Mouse (Mus musculus) MN1 (cell line): ENCODE results near the gene Pnmal1.

Source experiments
- DNase-seq: peaks from one replicate; pipeline ENCODE4 v3.0.0-alpha.2; 2016; ENCODE audit warnings: low spot score

Pnmal1 gene

DNA sequence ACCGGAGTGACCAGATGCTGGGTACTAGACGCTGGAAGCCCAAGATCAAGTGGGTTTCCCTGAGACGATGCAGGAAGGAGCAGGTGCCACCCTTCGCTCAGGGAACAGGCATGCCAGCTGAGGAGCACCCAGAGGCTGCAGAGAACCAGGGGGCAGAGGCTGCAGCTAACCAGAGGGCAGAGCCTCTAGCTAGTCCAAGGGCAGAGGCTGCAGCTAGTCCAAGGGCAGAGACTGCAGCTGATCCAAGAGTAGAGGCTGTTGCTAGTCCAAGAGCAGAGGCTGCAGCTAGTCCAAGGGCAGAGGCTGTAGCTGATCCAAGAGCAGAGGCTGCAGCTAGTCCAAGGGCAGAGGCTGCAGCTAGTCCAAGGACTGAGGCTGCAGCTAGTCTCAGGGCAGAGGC is 35.9 kb downstream of the Pnmal1 start:
- no peak for DNase-seq

DNA sequence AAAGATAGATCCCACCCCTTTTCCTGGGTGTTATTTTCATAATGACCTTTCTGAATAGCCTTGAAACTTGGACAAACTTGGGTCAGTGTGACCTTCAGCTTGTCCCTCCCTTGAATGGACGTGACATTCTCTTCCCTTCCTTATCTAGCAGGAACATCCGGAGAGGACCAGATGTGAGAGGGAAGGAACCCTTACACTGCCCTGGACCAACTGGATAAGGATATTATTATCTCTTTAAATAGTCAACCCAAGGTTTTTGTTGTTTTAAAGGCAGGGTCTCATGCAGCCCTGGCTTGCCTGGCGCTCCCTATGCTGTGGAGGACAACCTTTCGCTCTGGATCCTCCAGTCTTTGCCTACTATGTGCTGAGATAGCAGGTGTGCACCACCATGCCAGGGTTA is 39.8 kb downstream of the Pnmal1 start:
- no peak for DNase-seq

DNA sequence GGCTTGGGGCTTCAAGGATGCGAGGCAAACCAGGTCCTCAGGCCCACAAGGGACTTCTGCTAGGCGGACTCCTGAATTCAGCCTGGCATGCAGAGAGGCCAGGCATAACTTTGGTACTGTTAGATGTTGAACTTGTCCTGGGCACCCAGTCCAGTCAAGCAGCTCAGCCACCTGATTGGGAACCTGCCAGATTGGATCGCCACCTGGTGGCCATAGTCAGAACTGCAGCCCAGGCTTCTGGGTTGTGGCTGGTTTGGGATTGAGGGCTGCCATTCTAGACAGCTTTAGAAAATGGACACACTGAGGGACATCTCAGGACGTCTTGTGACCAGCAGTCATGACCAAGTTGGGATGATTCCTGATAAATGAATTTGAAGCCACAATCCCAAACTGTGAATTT is 40.2 kb downstream of the Pnmal1 start:
- DNase-seq = peak; percentile 80

DNA sequence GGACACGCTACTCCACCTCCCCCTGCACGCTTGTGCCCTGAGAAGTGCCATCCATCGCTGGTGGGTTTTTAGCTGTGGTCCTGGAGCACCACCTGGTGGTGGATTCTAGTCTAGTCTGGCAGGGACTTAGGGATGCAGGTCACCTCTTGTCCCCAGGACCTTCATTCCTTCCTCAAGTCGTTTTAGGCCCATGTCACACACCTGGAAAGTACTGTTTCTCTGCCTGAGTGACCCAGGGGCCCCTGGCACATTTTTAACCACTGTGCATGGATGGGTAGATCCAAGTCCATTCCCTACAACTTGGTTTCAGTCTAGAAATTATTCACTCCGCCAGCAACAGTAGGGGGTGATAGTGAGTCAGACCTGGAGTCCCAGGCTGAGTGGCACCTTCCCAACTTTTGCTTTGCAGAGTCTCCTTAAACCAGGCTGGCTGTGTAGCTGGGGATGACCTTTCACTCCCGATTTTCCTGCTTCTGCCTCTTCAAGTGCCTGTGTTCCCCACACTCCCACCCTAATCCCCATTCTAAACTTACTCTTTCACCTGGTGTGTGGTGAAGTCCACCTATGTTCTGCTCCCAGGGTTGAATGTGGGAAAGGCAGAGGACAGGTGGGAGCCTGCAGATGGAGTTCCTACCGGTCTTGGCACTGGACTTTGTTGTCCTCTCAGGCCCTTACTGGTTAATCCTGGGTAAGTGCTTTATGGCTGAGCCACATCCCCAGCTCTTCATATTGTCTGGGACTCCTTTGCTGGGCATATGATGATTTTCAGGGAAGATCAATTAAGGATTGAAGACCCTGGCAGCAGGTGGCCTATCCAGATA is 43.1 kb downstream of the Pnmal1 start:
- peak; percentile 82 for DNase-seq

DNA sequence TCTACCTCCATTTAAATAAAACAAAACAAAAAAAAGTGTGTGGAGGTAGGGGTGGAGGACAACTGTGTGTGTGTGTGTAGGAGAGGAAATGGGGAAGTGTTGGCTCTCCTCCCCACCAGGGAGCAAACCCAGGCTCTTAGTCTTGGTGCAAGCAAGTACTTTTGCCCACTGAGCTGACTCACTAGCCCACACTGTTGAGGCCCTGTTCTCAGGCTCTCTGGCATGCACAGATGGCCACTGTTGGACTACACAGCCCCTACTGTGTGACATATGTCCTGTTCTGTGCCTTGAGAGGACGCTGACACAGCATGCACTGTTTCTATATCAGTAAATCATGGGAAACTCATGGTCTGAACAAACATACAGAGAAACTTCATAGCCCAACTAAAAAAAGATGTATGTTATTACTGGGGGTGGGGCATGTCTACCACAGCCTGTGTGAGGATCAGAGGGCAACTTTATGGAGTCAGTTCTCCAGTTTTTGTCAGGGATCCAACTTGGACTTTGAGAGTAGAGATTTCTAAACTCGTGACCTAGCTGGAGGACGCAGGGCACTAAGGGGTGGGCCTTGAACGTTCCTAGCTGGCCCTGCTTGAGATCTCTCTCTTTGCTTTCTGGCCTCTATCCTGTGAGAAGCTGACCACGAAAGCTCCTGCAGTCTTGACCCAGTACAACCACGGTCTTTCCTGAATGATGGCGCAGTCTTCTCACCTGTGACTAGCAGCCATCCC is 43.9 kb downstream of the Pnmal1 start:
- no peak for DNase-seq

DNA sequence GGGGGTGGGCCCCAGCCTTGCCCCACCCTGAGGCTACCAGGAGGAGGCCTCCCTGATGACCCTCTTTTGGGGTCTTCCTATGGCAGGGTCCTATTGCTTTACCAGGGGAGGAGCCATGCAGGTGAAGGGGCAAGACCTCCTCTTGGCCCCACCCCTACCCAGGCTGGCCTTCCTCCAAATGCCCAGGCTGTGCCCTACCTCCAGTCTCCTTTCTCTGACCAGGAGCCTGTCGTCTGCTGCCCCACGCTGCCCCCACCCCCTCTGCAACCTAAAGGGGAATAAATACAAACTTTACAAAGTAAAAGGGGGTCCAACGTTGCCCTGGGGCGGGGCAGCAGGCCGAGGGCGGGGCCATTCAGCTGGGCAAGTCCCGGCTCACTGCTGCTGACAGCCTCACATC is 45.2 kb downstream of the Pnmal1 start:
- DNase-seq = no peak

DNA sequence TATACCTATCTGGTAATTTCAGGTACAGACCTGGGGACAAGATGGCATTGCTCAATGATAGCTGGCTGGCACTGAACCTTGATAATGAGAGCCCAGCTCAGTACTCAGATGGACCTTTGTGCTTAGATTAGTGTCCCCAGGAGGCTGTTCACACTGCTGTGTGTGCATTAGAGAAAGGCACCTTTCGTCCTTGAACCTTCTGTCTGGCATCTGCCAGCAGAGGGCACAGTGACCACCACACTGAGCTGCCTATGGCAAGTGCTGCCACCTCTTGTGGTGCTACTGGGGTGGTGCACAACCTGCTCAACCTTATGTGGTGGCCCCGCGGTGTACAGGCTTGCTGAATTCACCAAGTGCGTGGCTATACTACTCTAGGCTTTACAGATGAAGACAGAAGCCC is 47.8 kb downstream of the Pnmal1 start:
- peak; percentile 73 for DNase-seq

DNA sequence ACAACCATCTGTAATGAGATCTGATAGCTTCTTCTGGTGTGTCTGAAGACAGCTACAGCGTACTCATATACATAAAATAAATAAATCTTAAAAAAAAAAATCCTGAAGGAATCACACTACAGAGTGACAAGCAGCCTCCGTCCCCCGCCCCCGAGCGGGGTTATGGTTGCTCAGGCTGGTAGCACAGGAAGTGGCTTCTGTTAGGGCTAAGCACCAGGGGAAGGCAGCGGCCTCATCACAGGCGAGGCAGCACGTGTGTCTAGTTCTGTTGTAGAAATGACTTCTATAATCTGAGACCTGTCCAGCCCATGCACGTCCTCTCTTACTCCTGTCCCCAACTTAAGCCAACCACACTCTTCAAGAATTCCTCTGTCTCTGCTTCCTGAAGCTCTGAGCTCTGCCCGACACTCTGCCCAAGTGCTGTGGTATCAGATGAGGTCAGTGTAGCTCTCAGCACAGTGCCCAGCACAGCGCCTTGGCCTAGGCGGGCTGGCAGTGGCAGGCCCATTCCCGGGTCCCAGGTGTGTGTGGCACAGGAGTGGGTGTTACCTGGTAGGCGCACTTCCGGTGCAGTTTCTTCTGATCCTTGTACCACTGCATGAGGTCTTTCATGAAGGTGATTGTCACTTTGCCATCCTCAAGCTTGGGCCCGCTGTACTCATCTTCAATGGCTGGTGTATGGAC is 50.0 kb downstream of the Pnmal1 start:
- DNase-seq = no peak

DNA sequence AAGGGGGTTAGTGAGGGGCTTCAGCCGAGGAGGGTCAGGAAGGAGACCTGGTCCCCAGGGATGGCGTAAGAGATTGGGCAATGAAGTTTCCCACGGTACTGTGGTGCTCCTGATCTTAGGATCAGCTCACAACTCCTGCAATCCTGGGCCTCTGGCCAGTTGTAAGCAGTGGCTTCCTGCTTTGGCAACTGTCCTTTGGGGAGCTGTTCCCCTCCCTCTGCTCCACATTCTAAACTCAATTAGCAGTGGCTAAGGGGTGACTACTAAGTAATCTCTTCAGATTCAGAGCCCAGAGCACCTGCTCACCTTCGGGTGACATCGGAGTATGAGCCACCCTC is 50.5 kb downstream of the Pnmal1 start:
- no peak for DNase-seq

DNA sequence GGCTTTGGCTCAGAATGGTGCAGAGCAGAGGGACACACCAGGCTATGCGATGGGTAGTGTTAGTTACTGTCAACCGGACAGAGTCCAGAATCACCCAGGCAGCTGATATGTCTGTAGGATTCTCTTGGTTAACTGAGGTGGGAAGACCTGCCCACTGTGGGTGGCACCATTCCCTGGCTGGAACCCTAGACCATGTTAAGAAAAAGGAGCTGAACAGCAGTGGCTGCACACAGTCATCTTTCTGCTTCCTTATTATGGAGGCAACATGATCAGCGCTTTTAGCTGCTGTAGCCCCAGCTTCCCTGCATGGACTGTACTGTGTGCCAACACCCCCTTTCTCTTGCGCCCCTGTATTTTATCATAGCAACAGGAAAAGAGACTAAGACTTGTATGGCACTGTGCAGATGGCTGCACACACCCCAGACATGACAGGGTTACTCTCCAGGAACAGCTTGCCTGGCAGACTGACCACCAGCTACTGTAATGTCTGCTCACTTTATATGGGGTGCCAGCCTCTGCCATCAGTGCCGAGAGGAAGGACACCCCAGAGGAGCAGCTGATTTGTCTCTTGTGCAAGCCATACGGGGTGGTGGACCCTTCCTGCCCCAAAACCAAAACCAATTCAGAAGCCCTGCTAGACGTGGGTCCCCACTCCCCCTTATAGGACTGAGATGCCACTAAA is 52.6 kb downstream of the Pnmal1 start:
- no peak for DNase-seq
